Mouse (Mus musculus): ENCODE measurements around the gene Ehmt2.

DNA sequence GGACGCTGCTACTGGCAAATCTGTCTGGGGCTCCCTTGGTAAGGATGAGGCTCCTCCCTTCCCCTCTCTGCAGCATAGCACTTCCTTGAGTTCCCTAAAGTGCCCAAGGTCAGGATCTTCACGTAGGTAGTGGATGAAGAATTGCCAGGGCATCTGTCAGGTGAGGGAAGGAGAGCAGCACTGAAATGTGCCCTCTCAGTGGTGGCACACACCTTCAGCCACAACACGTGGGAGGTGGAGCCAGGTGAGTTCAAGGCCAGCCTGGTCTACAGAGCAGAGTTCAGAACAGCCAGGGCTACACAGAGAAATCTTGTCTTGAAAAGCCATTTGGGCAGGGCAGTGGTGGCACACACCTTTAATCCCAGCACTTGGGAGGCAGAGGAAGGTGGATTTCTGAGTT, 43.5 kb upstream of the Ehmt2 start:
- TF ChIP-seq CTCF (IDR thresholded peaks at IDR 0.05; ENCODE audit: low read depth) (no peak), EP300 (IDR thresholded peaks at IDR 0.05; ENCODE audit: low read depth) (no peak)

All from liver, embryonic 14.5 days (tissue).